ENCODE assay signal across 8 mouse cellular contexts in the genomic region with DNA sequence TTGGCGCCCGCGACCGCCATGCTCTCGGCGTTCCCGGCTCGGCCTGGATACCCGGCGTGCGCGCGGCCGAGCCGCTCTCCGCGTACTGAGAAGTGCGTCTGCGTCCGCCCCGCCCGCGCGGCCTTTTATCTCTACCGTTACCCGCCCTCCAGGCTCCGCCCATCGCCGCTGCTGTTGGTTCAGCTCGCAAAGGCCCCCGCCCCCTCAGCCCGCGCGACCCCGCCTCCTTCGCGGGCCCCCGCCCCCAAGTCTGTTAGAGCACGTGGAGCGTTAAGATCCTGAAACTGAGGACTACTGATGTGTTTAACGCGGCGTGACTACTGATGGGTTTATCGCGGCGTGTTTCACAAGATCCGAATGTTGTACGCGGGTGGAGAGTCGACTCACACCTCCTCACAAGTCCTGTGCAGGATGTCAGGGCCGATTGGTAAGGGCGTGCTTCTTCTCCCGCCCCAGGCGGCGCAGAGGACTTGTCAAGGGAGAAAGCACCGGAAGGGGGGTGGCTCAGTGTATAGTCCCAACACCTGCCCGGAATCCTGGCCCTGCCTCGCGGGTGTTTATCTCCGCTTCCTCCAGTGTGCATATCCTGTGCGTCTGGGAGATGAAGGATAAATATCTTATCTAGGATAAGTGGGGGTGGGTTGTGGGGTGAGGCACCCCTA. TPM values are rescaled to one million over a fixed set of nuclear protein-coding genes. Genes with fewer than 3 reads are reported as not detected.
DNase-seq lines count a peak whose midpoint lies in the region; ATAC-seq and TF ChIP-seq lines count a peak whose summit lies in the region.

A gene (minus strand): TSS at position 108 of the 662 bp plus-strand sequence.

- peak; percentile 95 for DNase-seq in ES-CJ7 (ENCODE audit: low read depth, low spot score)
- DNase-seq in cerebellum, adult 11 months = peak; percentile 96
- DNase-seq in heart, postnatal 25 days (ENCODE audit: low spot score) = peak; percentile 90
- peak; percentile 90 to 97 for DNase-seq in layer of hippocampus, adult 18-20 months (ENCODE audit: low spot score in 2 of 2)
- peak; percentile 94 for DNase-seq in lung, adult 2 months
- peak; percentile 94 to 95 for DNase-seq in thymus, adult 18-20 months

- no peaks in the 10 kb centered on the region for H3K9me3 ChIP-seq in forebrain, embryonic 15.5 days

- peaks cover 32% of the 10 kb centered on the region for H3K4me1 ChIP-seq in forebrain, embryonic 15.5 days
- peaks cover 6% of the 10 kb centered on the region; the same call in 1 of the 2 replicates for H3K4me1 ChIP-seq in lung, adult 2 months (ENCODE audit: control insufficient read depth, insufficient read depth, low read length)

- peak; percentile 94 for ATAC-seq in forebrain, embryonic 15.5 days (replicated peaks)
- peak; percentile 83 for ATAC-seq in neutrophil, adult 5-6 weeks (ENCODE audit: extremely low read depth, insufficient number of reproducible peaks, low FRiP score, poor library complexity, severe bottlenecking)

- under 1% methylated on average over 61 of the region's 61 CpGs for WGBS in forebrain, embryonic 15.5 days
- under 1% methylated on average over 61 of the region's 61 CpGs for whole genome bisulfite sequencing in lung, adult 2 months

- intact Hi-C loops in heart, postnatal 25 days (cut with DNase I) = no loop called here

- TF ChIP-seq CTCF in lung, adult 2 months (IDR thresholded peaks at IDR 0.05; ENCODE audit: insufficient read depth, low read length) = no peak

- TF ChIP-seq POLR2A in lung, adult 2 months (IDR thresholded peaks at IDR 0.05; ENCODE audit: borderline replicate concordance, extremely low read depth, low read depth, low read length) = peak; percentile 87; the same call in 1 of the 2 replicates

- H3K4me2 ChIP-seq in forebrain, embryonic 15.5 days (replicated peaks) = peak within 1 kb of the TSS; percentile 96

- H3K27me3 ChIP-seq in forebrain, embryonic 15.5 days = no peaks in the 10 kb centered on the region

- peak within 1 kb of the TSS; percentile 61 for H3K9ac ChIP-seq in forebrain, embryonic 15.5 days (replicated peaks)

- peak within 1 kb of the TSS; percentile 80 for H3K4me3 ChIP-seq in forebrain, embryonic 15.5 days
- H3K4me3 ChIP-seq in lung, adult 2 months (replicated peaks; ENCODE audit: extremely low read depth, low read depth, low read length) = peak within 1 kb of the TSS; percentile 76

- H3K27ac ChIP-seq in forebrain, embryonic 15.5 days (replicated peaks) = 0 out of 2 replicates have a peak within 1 kb of the TSS, but pooled peaks have one; percentile 16

- H3K36me3 ChIP-seq in forebrain, embryonic 15.5 days = no peaks in the 10 kb centered on the region

RNA-seq across cellular contexts. Expression of the gene that starts here (rescaled TPM):
- 39.2 and 45.8 TPM in 2 replicates for polyA plus RNA-seq in forebrain, embryonic 15.5 days (2015; fragmentation: Nextera tagmentation; extraction: Ambion mirVana)
- total RNA-seq in heart, postnatal 25 days (2021) = 1 to 10 TPM; 3.2 to 4.9 TPM
- 10 to 100 TPM; 52.8 to 55.7 TPM for total RNA-seq in layer of hippocampus, adult 18-20 months (2021)
- polyA plus RNA-seq in lung, adult 2 months (2012; rRNA removed) = 11.4 and 12.1 TPM in 2 replicates
- 4.5 and 4.9 TPM in 2 replicates for total RNA-seq in neutrophil, adult 5-6 weeks (2017)

Comparison
In these comparisons a context has a peak if more than half of its experiments do, and no peak if none do; other contexts are left out.
1. Peak in every context shown above with its lines: DNase-seq, ATAC-seq, H3K4me3 ChIP-seq and H3K27ac ChIP-seq.